Mouse (Mus musculus) brown adipose tissue, adult 24 weeks (tissue): ENCODE data around the gene Atat1. TPM values are rescaled to one million over a fixed set of nuclear protein-coding genes. Genes with fewer than 3 reads are reported as not detected.
A peak's percentile ranks its signal among the peaks of the same experiment; 100 is the strongest.

ENCODE experiments used
- H3K27ac ChIP-seq: fragments of 200-500 bp; replicated peaks from 2 replicates; pipeline ENCODE4 v1.5.1; 2012; ENCODE audit warnings: low read depth, mild to moderate bottlenecking, low read length
- H3K4me1 ChIP-seq: fragments of 200-500 bp; 2 replicates; pipeline ENCODE4 v1.6.1; 2012; ENCODE audit warnings: low read length, mixed read lengths; ENCODE audit not compliant: control insufficient read depth, insufficient read depth, insufficient read length
- H3K4me3 ChIP-seq: fragments of 200-500 bp; 2 replicates; pipeline ENCODE4 v1.5.1; 2012; ENCODE audit warnings: low read depth, mild to moderate bottlenecking, low read length, moderate library complexity; ENCODE audit not compliant: insufficient read depth
- polyA plus RNA-seq: library from polyadenylated mRNA; stranded (reverse); fragments of >200 nt; gene quantifications from 2 replicates; pipeline ENCODE4 v1.2.4, GENCODE M21; 2012; ENCODE audit not compliant: missing spikeins, insufficient read depth, insufficient read length

Gene Atat1
- polyA plus RNA-seq, 1 experiment = 42.2 TPM

- no peak overlapping the region for H3K27ac ChIP-seq
- H3K4me1 ChIP-seq = peaks cover under 1% of the 10 kb centered on the region; the same call in 1 of the 2 replicates
- H3K4me3 ChIP-seq = no peak overlapping the region
Measured at GRCm38 (mm10) chr17:35903992-35904355, 5.9 kb downstream of the Atat1 start.

GRCm38 (mm10) chr17:35903343-35903991, 6.4 kb downstream of the Atat1 start:
- Histone ChIP-seq H3K4me1 (no peaks in the 10 kb centered on the region), H3K4me3 (no peak overlapping the region), H3K27ac (no peak overlapping the region)

GRCm38 (mm10) chr17:35900636-35901035, 9.2 kb downstream of the Atat1 start:
- Histone ChIP-seq H3K4me3 (no peak overlapping the region), H3K4me1 (no peaks in the 10 kb centered on the region), H3K27ac (no peak overlapping the region)

- Histone ChIP-seq H3K4me1 (no peaks in the 10 kb centered on the region), H3K27ac (no peak overlapping the region), H3K4me3 (peak overlapping the region; percentile 34)
Measured at GRCm38 (mm10) chr17:35897644-35898573, 12.0 kb downstream of the Atat1 start.

DNA sequence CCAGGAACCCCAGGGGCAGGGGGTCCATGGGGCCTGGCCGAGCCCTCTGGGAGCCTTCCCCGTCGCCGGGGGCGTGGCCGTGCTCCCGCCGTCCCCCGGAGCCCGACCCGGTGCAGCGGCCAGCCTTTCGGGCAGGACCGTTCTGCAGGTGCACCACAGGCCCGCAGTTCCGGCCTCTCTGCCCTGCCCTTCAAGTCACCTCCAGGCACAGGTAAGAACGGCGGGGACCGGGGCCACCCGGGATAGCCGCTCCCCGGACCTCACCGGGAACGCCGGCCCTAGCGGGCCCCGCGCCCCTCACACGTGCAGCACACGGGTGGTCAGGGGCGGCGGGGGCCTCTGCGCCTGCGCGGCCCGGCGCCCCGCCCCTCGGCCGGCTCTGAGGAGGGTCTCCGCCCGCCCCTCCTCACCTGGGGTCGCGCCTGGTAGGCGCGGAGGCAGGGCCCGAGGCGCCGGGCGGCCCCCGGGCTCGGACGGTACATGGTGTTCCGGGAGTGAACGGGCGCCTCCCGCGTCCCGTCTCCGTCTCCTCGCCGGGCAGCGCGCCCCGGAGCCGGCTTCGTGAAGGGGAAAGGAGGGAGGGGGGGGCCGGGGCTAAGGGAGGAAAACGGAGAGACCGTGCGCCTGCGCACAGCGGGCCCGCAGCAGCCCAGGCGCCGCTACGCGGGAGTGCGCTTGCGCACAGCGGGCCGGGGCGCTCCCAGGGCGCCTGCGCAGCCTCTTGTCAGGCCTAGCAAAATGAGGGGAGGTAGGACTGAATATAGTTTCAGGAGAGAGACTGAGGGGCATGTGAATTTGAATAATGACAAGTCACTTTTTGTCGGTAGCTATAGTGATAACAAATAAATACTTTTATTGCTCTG, 12.9 kb downstream of the Atat1 start, which contains the start of gene 2310061I04Rik:
2310061I04Rik (minus strand) TSS at position 651 of the 863 bp plus-strand sequence.
- Histone ChIP-seq H3K4me3 (peak within 1 kb of the TSS; percentile 94), H3K27ac (peak within 1 kb of the TSS; percentile 76), H3K4me1 (no peaks in the 10 kb centered on the region)

- no peak overlapping the region for H3K4me3 ChIP-seq
- H3K27ac ChIP-seq = no peak overlapping the region
- no peaks in the 10 kb centered on the region for H3K4me1 ChIP-seq
Measured at GRCm38 (mm10) chr17:35887725-35888124, 22.1 kb downstream of the Atat1 start.

DNA sequence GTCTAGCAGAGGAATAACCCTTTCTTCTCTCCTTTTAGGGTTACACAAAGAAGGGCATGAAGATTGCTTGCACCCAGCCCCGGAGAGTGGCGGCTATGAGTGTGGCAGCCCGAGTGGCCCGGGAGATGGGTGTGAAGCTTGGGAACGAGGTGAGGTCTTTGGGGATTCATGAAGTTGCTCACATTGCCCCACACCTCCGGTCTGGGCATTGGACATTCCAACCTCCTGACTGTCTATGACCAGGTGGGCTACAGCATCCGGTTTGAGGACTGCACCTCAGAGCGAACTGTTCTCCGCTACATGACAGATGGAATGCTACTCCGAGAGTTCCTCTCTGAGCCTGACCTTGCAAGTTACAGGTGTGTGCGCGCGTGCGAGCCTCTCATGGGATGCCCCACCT, 26.1 kb downstream of the Atat1 start:
- no peak overlapping the region for H3K27ac ChIP-seq
- H3K4me1 ChIP-seq = peaks cover 4% of the 10 kb centered on the region; the same call in 1 of the 2 replicates

DNA sequence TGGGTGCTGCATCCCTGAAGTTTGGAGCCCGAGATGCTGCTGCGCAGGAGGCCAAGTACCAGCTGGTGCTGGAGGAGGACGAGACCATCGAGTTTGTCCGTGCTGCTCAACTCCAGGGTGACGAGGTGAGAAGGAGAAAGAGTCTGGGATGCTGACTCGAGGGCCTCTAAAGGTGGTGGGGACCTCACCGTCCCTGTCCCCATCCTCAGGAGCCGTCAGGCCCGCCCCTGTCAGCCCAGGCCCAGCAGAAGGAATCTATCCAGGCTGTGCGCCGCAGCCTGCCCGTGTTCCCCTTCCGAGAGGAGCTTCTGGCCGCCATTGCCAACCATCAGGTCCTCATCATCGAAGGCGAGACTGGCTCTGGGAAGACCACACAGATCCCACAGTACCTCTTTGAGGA, 27.0 kb downstream of the Atat1 start:
- H3K27ac ChIP-seq = no peak overlapping the region
- peaks cover 4% of the 10 kb centered on the region; the same call in 1 of the 2 replicates for H3K4me1 ChIP-seq
- H3K4me3 ChIP-seq = no peak overlapping the region

More for the DNA sequence above, 26.1 kb downstream of the Atat1 start:
- no peak overlapping the region for H3K4me3 ChIP-seq

DNA sequence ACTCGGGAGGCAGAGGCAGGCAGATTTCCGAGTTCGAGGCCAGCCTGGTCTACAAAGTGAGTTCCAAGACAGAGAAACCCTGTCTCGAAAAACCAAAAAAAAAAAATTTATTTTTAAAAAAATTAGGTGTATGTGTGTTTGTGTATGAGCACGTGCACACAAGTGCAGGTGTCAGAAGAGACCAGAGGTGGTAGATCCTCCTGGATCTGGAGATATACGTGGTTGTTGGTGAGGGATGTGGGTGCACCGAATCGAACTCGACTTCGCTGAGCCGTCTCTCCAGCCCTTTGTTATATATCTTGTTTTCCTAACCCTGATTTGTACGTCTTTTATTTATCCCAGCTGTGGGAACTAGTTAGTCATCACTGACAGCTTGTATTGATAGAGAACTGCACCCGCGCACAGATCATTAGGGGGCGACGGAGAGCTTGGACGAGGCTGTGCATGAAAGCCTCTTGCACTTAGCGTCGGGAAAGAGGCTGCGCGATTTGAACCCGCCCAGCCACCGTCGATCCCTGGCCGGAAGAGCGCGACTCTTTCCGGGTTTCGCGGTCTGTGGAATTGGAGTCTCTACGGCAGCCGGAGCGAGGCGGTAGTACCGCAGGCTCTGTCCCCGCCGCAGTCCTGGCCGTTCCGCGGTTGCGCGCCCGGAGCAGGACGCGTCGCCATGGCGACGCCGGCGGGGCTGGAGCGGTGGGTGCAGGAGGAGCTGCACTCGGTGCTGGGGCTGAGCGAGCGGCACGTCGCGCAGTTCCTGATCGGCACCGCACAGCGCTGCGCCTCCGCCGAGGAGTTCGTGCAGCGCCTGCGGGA, 30.4 kb downstream of the Atat1 start, which contains the start of gene Dhx16:
Dhx16 (plus strand) TSS at position 575 of the 813 bp plus-strand sequence.
- Histone ChIP-seq H3K4me3 (peak within 1 kb of the TSS; percentile 91), H3K27ac (no peak within 1 kb of the TSS), H3K4me1 (peaks cover 4% of the 10 kb centered on the region; the same call in 1 of the 2 replicates)

DNA sequence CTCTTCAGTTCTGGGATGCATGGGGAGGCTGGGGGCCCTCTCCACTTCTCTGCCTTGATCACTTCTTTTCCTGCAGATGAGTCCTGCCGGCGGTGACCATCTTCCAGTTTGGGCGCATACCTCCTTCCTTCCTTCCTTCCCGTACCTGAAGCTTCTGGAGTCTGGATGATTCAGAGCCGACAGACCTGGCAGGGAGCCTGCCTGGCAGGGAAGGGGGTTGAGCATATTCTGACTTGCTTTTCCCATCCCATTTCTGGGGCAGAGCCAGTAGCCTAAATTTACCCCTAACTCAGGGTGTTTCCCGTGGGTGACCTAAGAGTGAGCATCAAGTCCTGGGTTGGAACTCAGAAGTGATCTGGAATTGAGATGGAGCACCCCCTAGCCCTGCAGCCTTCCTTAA, 35.2 kb downstream of the Atat1 start:
- H3K27ac ChIP-seq = 0 out of 2 replicates have a peak overlapping the region, but pooled peaks have one; percentile 10

GRCm38 (mm10) chr17:35873774-35874519, 35.9 kb downstream of the Atat1 start:
- H3K4me1 ChIP-seq = 0 out of 2 replicates have a peak, but pooled peaks cover 2% of the 10 kb centered on the region
- H3K27ac ChIP-seq = peak overlapping the region; percentile 35; the same call in 1 of the 2 replicates
- peak overlapping the region; percentile 35; the same call in 1 of the 2 replicates for H3K4me3 ChIP-seq

More for the DNA sequence above, 35.2 kb downstream of the Atat1 start:
- Histone ChIP-seq H3K4me3 (no peak overlapping the region), H3K4me1 (0 out of 2 replicates have a peak, but pooled peaks cover 2% of the 10 kb centered on the region)

GRCm38 (mm10) chr17:35870884-35871696, 38.8 kb downstream of the Atat1 start:
- Histone ChIP-seq H3K4me1 (0 out of 2 replicates have a peak, but pooled peaks cover 2% of the 10 kb centered on the region), H3K4me3 (peak overlapping the region; percentile 78), H3K27ac (peak overlapping the region; percentile 99)
